ENCODE assay signal across 8 mouse cellular contexts in genomic region chr12:80157675-80158074, GRCm38 (mm10). TPM values are rescaled to one million over a fixed set of nuclear protein-coding genes. Genes with fewer than 3 reads are reported as not detected.
A peak's percentile ranks its signal among the peaks of the same experiment; 100 is the strongest.
DNase-seq lines count a peak whose midpoint lies in the region; ATAC-seq lines count a peak whose summit lies in the region.

No protein-coding gene starts in this region.

- peak overlapping the region; percentile 35; the same call in 1 of the 2 replicates for H3K4me2 ChIP-seq in heart, embryonic 12.5 days
- H3K4me2 ChIP-seq in midbrain, embryonic 11.5 days, result no peak overlapping the region
- H3K4me2 ChIP-seq in midbrain, embryonic 16.5 days (ENCODE audit: low read length), result no peak overlapping the region
- H3K4me2 ChIP-seq in embryonic facial prominence, embryonic 13.5 days, result 0 out of 2 replicates have a peak overlapping the region, but pooled peaks have one; percentile 30
- peak overlapping the region; percentile 26; the same call in 1 of the 2 replicates for H3K4me2 ChIP-seq in stomach, embryonic 14.5 days (replicated peaks; ENCODE audit: low read depth, low read length)

- H3K36me3 ChIP-seq in heart, embryonic 12.5 days, result no peaks in the 10 kb centered on the region
- H3K36me3 ChIP-seq in midbrain, embryonic 11.5 days (ENCODE audit: control insufficient read depth, insufficient read depth, low read length), result no peaks in the 10 kb centered on the region
- no peaks in the 10 kb centered on the region for H3K36me3 ChIP-seq in midbrain, embryonic 16.5 days (ENCODE audit: control insufficient read depth, insufficient read depth, low read length)
- no peaks in the 10 kb centered on the region for H3K36me3 ChIP-seq in embryonic facial prominence, embryonic 13.5 days
- H3K36me3 ChIP-seq in stomach, embryonic 14.5 days (ENCODE audit: control insufficient read depth, insufficient read depth, low read length), result no peaks in the 10 kb centered on the region

- H3K9me3 ChIP-seq in heart, embryonic 12.5 days (replicated peaks), result no peaks in the 10 kb centered on the region
- H3K9me3 ChIP-seq in midbrain, embryonic 11.5 days (ENCODE audit: control insufficient read depth, low read length), result no peaks in the 10 kb centered on the region
- H3K9me3 ChIP-seq in midbrain, embryonic 16.5 days (replicated peaks; ENCODE audit: control insufficient read depth, low read length, poor library complexity, severe bottlenecking), result no peaks in the 10 kb centered on the region
- no peaks in the 10 kb centered on the region for H3K9me3 ChIP-seq in embryonic facial prominence, embryonic 13.5 days
- no peaks in the 10 kb centered on the region for H3K9me3 ChIP-seq in stomach, embryonic 14.5 days (ENCODE audit: control insufficient read depth, low read depth, low read length)

- no peak overlapping the region for H3K4me3 ChIP-seq in heart, embryonic 12.5 days
- H3K4me3 ChIP-seq in midbrain, embryonic 11.5 days (ENCODE audit: low read depth, low read length), result no peak overlapping the region
- no peak overlapping the region for H3K4me3 ChIP-seq in midbrain, embryonic 16.5 days (ENCODE audit: low read depth, low read length)
- H3K4me3 ChIP-seq in embryonic facial prominence, embryonic 13.5 days, result no peak overlapping the region
- no peak overlapping the region for H3K4me3 ChIP-seq in stomach, embryonic 14.5 days (ENCODE audit: low read depth, low read length)

- no peaks in the 10 kb centered on the region for H3K27me3 ChIP-seq in heart, embryonic 12.5 days (replicated peaks)
- H3K27me3 ChIP-seq in midbrain, embryonic 11.5 days (ENCODE audit: control insufficient read depth, insufficient read depth, low read length), result no peaks in the 10 kb centered on the region
- H3K27me3 ChIP-seq in midbrain, embryonic 16.5 days (ENCODE audit: control insufficient read depth, insufficient read depth, low read depth, low read length), result no peaks in the 10 kb centered on the region
- H3K27me3 ChIP-seq in embryonic facial prominence, embryonic 13.5 days, result no peaks in the 10 kb centered on the region
- no peaks in the 10 kb centered on the region for H3K27me3 ChIP-seq in stomach, embryonic 14.5 days (ENCODE audit: control insufficient read depth, insufficient read depth, low read length)

- H3K27ac ChIP-seq in heart, embryonic 12.5 days (ENCODE audit: poor library complexity, severe bottlenecking), result no peak overlapping the region
- no peak overlapping the region for H3K27ac ChIP-seq in midbrain, embryonic 11.5 days (ENCODE audit: low read depth, low read length)
- H3K27ac ChIP-seq in midbrain, embryonic 16.5 days (ENCODE audit: low read length), result no peak overlapping the region
- no peak overlapping the region for H3K27ac ChIP-seq in embryonic facial prominence, embryonic 13.5 days
- H3K27ac ChIP-seq in stomach, embryonic 14.5 days (ENCODE audit: low read length), result no peak overlapping the region

- H3K9ac ChIP-seq in heart, embryonic 12.5 days, result no peak overlapping the region
- no peak overlapping the region for H3K9ac ChIP-seq in midbrain, embryonic 11.5 days (ENCODE audit: low read length)
- no peak overlapping the region for H3K9ac ChIP-seq in midbrain, embryonic 16.5 days (ENCODE audit: low read depth, low read length)
- H3K9ac ChIP-seq in embryonic facial prominence, embryonic 13.5 days, result no peak overlapping the region
- H3K9ac ChIP-seq in stomach, embryonic 14.5 days (replicated peaks; ENCODE audit: low read depth, low read length), result no peak overlapping the region

- no peak for ATAC-seq in heart, embryonic 12.5 days (ENCODE audit: insufficient number of reproducible peaks, low FRiP score)
- no peak for ATAC-seq in midbrain, embryonic 11.5 days (ENCODE audit: low FRiP score)
- no peak for ATAC-seq in midbrain, embryonic 16.5 days
- no peak for ATAC-seq in embryonic facial prominence, embryonic 13.5 days (ENCODE audit: insufficient number of reproducible peaks, insufficient read depth, low FRiP score, low TSS enrichment, low read depth)
- ATAC-seq in stomach, embryonic 14.5 days (ENCODE audit: insufficient number of reproducible peaks, insufficient read depth, low FRiP score, low read depth), result no peak

- DNase-seq in heart, adult 9 months (ENCODE audit: low spot score in 2 of 2), result no peak
- peak; percentile 92 for DNase-seq in midbrain, embryonic 11.5 days (ENCODE audit: low spot score, missing footprints)
- DNase-seq in urinary bladder, postnatal 14 days (ENCODE audit: low spot score), result no peak
- DNase-seq in kidney, adult 18-20 months, result no peak

- H3K4me1 ChIP-seq in heart, embryonic 12.5 days (replicated peaks), result peaks cover 4% of the 10 kb centered on the region
- no peaks in the 10 kb centered on the region for H3K4me1 ChIP-seq in midbrain, embryonic 11.5 days (ENCODE audit: control insufficient read depth, insufficient read depth, low read length)
- no peaks in the 10 kb centered on the region for H3K4me1 ChIP-seq in midbrain, embryonic 16.5 days (ENCODE audit: control insufficient read depth, insufficient read depth, low read length)
- no peaks in the 10 kb centered on the region for H3K4me1 ChIP-seq in embryonic facial prominence, embryonic 13.5 days
- no peaks in the 10 kb centered on the region for H3K4me1 ChIP-seq in stomach, embryonic 14.5 days (ENCODE audit: control insufficient read depth, insufficient read depth, low read length)

- 9% methylated on average over 5 of the region's 5 CpGs for WGBS in heart, embryonic 12.5 days
- WGBS in midbrain, embryonic 11.5 days, result 10% methylated on average over 5 of the region's 5 CpGs
- 13% methylated on average over 5 of the region's 5 CpGs for WGBS in midbrain, embryonic 16.5 days
- whole genome bisulfite sequencing in embryonic facial prominence, embryonic 13.5 days, result 10% methylated on average over 5 of the region's 5 CpGs
- 8% methylated on average over 5 of the region's 5 CpGs for WGBS in stomach, embryonic 14.5 days

RNA-seq across cellular contexts. Expression of gene Zfp36l1, which starts 44.9 kb away (rescaled TPM):
- 98.4 and 101 TPM in 2 replicates for polyA plus RNA-seq in heart, embryonic 12.5 days (2016; fragmentation: Nextera tagmentation; extraction: Ambion mirVana)
- polyA plus RNA-seq in midbrain, embryonic 11.5 days (2014; fragmentation: Nextera tagmentation; extraction: Ambion mirVana), result 149 and 165 TPM in 2 replicates
- polyA plus RNA-seq in midbrain, embryonic 16.5 days (2015; fragmentation: Nextera tagmentation; extraction: Ambion mirVana), result 26.5 and 29.9 TPM in 2 replicates
- 149 and 151 TPM in 2 replicates for polyA plus RNA-seq in embryonic facial prominence, embryonic 13.5 days (2015; fragmentation: Nextera tagmentation; extraction: Ambion mirVana)
- polyA plus RNA-seq in stomach, embryonic 14.5 days (2014; fragmentation: Nextera tagmentation; extraction: Ambion mirVana), result 228 and 245 TPM in 2 replicates

Comparison
In these comparisons a context has a peak if more than half of its experiments do, and no peak if none do; other contexts are left out.
1. H3K4me2 ChIP-seq: peak in heart, embryonic 12.5 days (single experiment), embryonic facial prominence, embryonic 13.5 days (single experiment) and stomach, embryonic 14.5 days (single experiment); none in midbrain, embryonic 11.5 days (single experiment) and midbrain, embryonic 16.5 days (single experiment).